Mouse (Mus musculus) common myeloid progenitor, adult 5-6 weeks (primary cell): ENCODE measurements around the gene Errfi1. TPM values are rescaled to one million over a fixed set of nuclear protein-coding genes. Genes with fewer than 3 reads are reported as not detected.

Experiments
- ATAC-seq: replicated peaks from 2 replicates; pipeline ENCODE4 v1.8.0; 2016; ENCODE audit warnings: low read depth, mild to moderate bottlenecking, moderate TSS enrichment, inconsistent platforms; ENCODE audit not compliant: poor library complexity, severe bottlenecking
- total RNA-seq: library from RNA; stranded (forward); fragments of 200-1000, 187-1606 nt; gene quantifications from 2 replicates; pipeline ENCODE4 v1.2.3, GENCODE M21; 2017

Gene Errfi1
- total RNA-seq, result 0.05 and 0.59 TPM in 2 replicates

- ATAC-seq, result no peak
Measured at GRCm38 (mm10) chr4:150853680-150854461, at the start of gene Errfi1. TSS of gene Errfi1 (plus strand) at chr4:150853919.

GRCm38 (mm10) chr4:150804204-150804603 is 49.5 kb upstream of the Errfi1 start:
- no peak for ATAC-seq

- peak; percentile 4; the same call in 1 of the 2 replicates for ATAC-seq
Measured at GRCm38 (mm10) chr4:150807727-150808470, 45.8 kb upstream of the Errfi1 start.

- ATAC-seq, result peak; percentile 84
Measured at GRCm38 (mm10) chr4:150808471-150808847, 45.3 kb upstream of the Errfi1 start.

GRCm38 (mm10) chr4:150809323-150809722 is 44.4 kb upstream of the Errfi1 start:
- no peak for ATAC-seq

- no peak for ATAC-seq
Measured at GRCm38 (mm10) chr4:150815144-150815543, 38.6 kb upstream of the Errfi1 start.

GRCm38 (mm10) chr4:150816414-150816951 is 37.2 kb upstream of the Errfi1 start:
- no peak for ATAC-seq

GRCm38 (mm10) chr4:150819126-150819910 is 34.4 kb upstream of the Errfi1 start:
- no peak for ATAC-seq

GRCm38 (mm10) chr4:150821381-150821780 is 32.3 kb upstream of the Errfi1 start:
- ATAC-seq, result no peak

GRCm38 (mm10) chr4:150822624-150823023 is 31.1 kb upstream of the Errfi1 start:
- ATAC-seq, result no peak

GRCm38 (mm10) chr4:150823614-150824480 is 29.9 kb upstream of the Errfi1 start:
- ATAC-seq, result peak; percentile 79

- ATAC-seq, result no peak
Measured at GRCm38 (mm10) chr4:150824877-150825276, 28.8 kb upstream of the Errfi1 start.

- ATAC-seq, result no peak
Measured at GRCm38 (mm10) chr4:150825531-150825930, 28.2 kb upstream of the Errfi1 start.

GRCm38 (mm10) chr4:150831321-150831720 is 22.4 kb upstream of the Errfi1 start:
- ATAC-seq, result no peak

GRCm38 (mm10) chr4:150831941-150832340 is 21.8 kb upstream of the Errfi1 start:
- no peak for ATAC-seq

- ATAC-seq, result no peak
Measured at GRCm38 (mm10) chr4:150835163-150835562, 18.6 kb upstream of the Errfi1 start.

- ATAC-seq, result no peak
Measured at GRCm38 (mm10) chr4:150836258-150836657, 17.5 kb upstream of the Errfi1 start.

- ATAC-seq, result no peak; the same call in 1 of the 2 replicates
Measured at GRCm38 (mm10) chr4:150836961-150837360, 16.8 kb upstream of the Errfi1 start.

- peak; percentile 80 for ATAC-seq
Measured at GRCm38 (mm10) chr4:150837458-150837857, 16.3 kb upstream of the Errfi1 start.
